Mouse (Mus musculus) heart, embryonic 16.5 days (tissue): ENCODE measurements at regions not wholly inside any gene's neighbourhood (a gene's known extent, or its start where the extent isn't known, plus 50 kb on each side); places are given as distances from the start of the nearest gene placed in this dataset.

Source experiments
- ATAC-seq: fragments of 200-750 bp; cut with Nextera tagmentation; replicated peaks from 2 replicates; pipeline ENCODE4 v1.8.0; 2017; ENCODE audit warnings: moderate number of reproducible peaks; ENCODE audit not compliant: insufficient read depth, low FRiP score; ENCODE audit errors: extremely low read depth
- H3K27ac ChIP-seq: fragments of 300-500 bp; sonication (generic); 2 replicates; pipeline ENCODE4 v1.5.1; 2014; ENCODE audit warnings: mild to moderate bottlenecking, low read length, control low read depth, moderate library complexity
- H3K27me3 ChIP-seq: fragments of 300-500 bp; sonication (generic); 2 replicates; pipeline ENCODE4 v1.6.1; 2014; ENCODE audit warnings: low read length, mixed read lengths; ENCODE audit not compliant: control insufficient read depth, insufficient read depth
- H3K36me3 ChIP-seq: fragments of 300-500 bp; sonication (generic); 2 replicates; pipeline ENCODE4 v1.6.1; 2014; ENCODE audit not compliant: control insufficient read depth, insufficient read depth
- H3K4me1 ChIP-seq: fragments of 300-500 bp; sonication (generic); 2 replicates; pipeline ENCODE4 v1.6.1; 2014; ENCODE audit warnings: low read length, mixed read lengths; ENCODE audit not compliant: control insufficient read depth, insufficient read depth
- H3K4me2 ChIP-seq: fragments of 300-500 bp; sonication (generic); 2 replicates; pipeline ENCODE4 v1.6.1; 2014; ENCODE audit warnings: low read depth, mild to moderate bottlenecking, control low read depth, low read length
- H3K4me3 ChIP-seq: fragments of 300-500 bp; sonication (generic); 2 replicates; pipeline ENCODE4 v1.5.1; 2014; ENCODE audit warnings: mild to moderate bottlenecking, control low read depth, low read length
- H3K9ac ChIP-seq: fragments of 300-500 bp; sonication (generic); 2 replicates; pipeline ENCODE4 v1.6.1; 2014; ENCODE audit warnings: low read length, control low read depth
- H3K9me3 ChIP-seq: fragments of 300-500 bp; sonication (generic); replicated peaks from 2 replicates; pipeline ENCODE4 v1.6.1; 2016; ENCODE audit warnings: low read length; ENCODE audit not compliant: control insufficient read depth
- WGBS: fragments of 180-500 bp; shearing (Covaris S2); extraction: QIAGEN DNeasy Blood & Tissue Kit; methylation state at CpG from one replicate; pipeline ENCODE4 v1.1.7; 2014; 5-methylcytosine and 5-hydroxymethylcytosine counted together

GRCm38 (mm10) chr12:54352963-54353606, 149.4 kb upstream of the Egln3 start:
- no peaks in the 10 kb centered on the region; the same call in 1 of the 2 replicates for H3K9me3 ChIP-seq
- H3K27ac ChIP-seq: no peak overlapping the region
- H3K27me3 ChIP-seq: no peaks in the 10 kb centered on the region
- H3K9ac ChIP-seq: no peak overlapping the region
- no peak overlapping the region for H3K4me2 ChIP-seq
- no peak for ATAC-seq
- H3K4me1 ChIP-seq: peaks cover 15% of the 10 kb centered on the region
- no peaks in the 10 kb centered on the region for H3K36me3 ChIP-seq
- H3K4me3 ChIP-seq: no peak overlapping the region
- 79% methylated on average over 10 of the region's 10 CpGs for WGBS

- Histone ChIP-seq H3K4me2 (no peak overlapping the region), H3K36me3 (no peaks in the 10 kb centered on the region), H3K9ac (no peak overlapping the region), H3K27me3 (no peaks in the 10 kb centered on the region), H3K4me1 (peaks cover 15% of the 10 kb centered on the region), H3K27ac (no peak overlapping the region), H3K4me3 (no peak overlapping the region), H3K9me3 (no peaks in the 10 kb centered on the region)
- 40% methylated on average over 1 of the region's 1 CpGs for WGBS
- ATAC-seq: no peak
These were observed 146.6 kb upstream of the Egln3 start for GRCm38 (mm10) chr12:54350293-54350692.

- Histone ChIP-seq H3K9ac (no peak overlapping the region), H3K4me2 (no peak overlapping the region), H3K36me3 (no peaks in the 10 kb centered on the region), H3K27me3 (no peaks in the 10 kb centered on the region), H3K4me3 (no peak overlapping the region), H3K4me1 (peaks cover 15% of the 10 kb centered on the region), H3K9me3 (no peaks in the 10 kb centered on the region), H3K27ac (no peak overlapping the region)
- ATAC-seq: no peak
- WGBS: 68% methylated on average over 2 of the region's 2 CpGs
These were observed 145.7 kb upstream of the Egln3 start for GRCm38 (mm10) chr12:54349403-54349802.

GRCm38 (mm10) chr12:54343493-54343892, 139.8 kb upstream of the Egln3 start:
- ATAC-seq: no peak
- Histone ChIP-seq H3K4me1 (no peaks in the 10 kb centered on the region), H3K27me3 (no peaks in the 10 kb centered on the region), H3K9me3 (no peaks in the 10 kb centered on the region), H3K27ac (no peak overlapping the region), H3K4me3 (no peak overlapping the region), H3K9ac (no peak overlapping the region), H3K4me2 (no peak overlapping the region), H3K36me3 (no peaks in the 10 kb centered on the region)
- 74% methylated on average over 5 of the region's 5 CpGs for WGBS

GRCm38 (mm10) chr12:54335509-54335908, 131.8 kb upstream of the Egln3 start:
- no peak overlapping the region for H3K27ac ChIP-seq
- no peaks in the 10 kb centered on the region for H3K27me3 ChIP-seq
- no peak overlapping the region for H3K4me2 ChIP-seq
- no peak for ATAC-seq
- no peak overlapping the region for H3K9ac ChIP-seq
- no peaks in the 10 kb centered on the region for H3K9me3 ChIP-seq
- WGBS: 40% methylated on average over 2 of the region's 2 CpGs
- peaks cover 6% of the 10 kb centered on the region for H3K4me1 ChIP-seq
- H3K36me3 ChIP-seq: no peaks in the 10 kb centered on the region
- H3K4me3 ChIP-seq: no peak overlapping the region

- no peak overlapping the region for H3K4me3 ChIP-seq
- no peak overlapping the region for H3K27ac ChIP-seq
- H3K9me3 ChIP-seq: no peaks in the 10 kb centered on the region
- H3K36me3 ChIP-seq: no peaks in the 10 kb centered on the region
- no peaks in the 10 kb centered on the region for H3K27me3 ChIP-seq
- ATAC-seq: no peak
- H3K4me2 ChIP-seq: peak overlapping the region; percentile 4; the same call in 1 of the 2 replicates
- no peak overlapping the region for H3K9ac ChIP-seq
- peaks cover 6% of the 10 kb centered on the region for H3K4me1 ChIP-seq
- 41% methylated on average over 9 of the region's 9 CpGs for WGBS
These were observed 131.0 kb upstream of the Egln3 start for GRCm38 (mm10) chr12:54334491-54335132.

GRCm38 (mm10) chr12:54333632-54334321, 130.1 kb upstream of the Egln3 start:
- 90% methylated on average over 14 of the region's 14 CpGs for WGBS
- Histone ChIP-seq H3K9me3 (no peaks in the 10 kb centered on the region), H3K36me3 (no peaks in the 10 kb centered on the region), H3K4me1 (peaks cover 6% of the 10 kb centered on the region), H3K27me3 (no peaks in the 10 kb centered on the region), H3K4me2 (no peak overlapping the region), H3K4me3 (no peak overlapping the region), H3K27ac (no peak overlapping the region), H3K9ac (no peak overlapping the region)
- ATAC-seq: no peak

- H3K4me3 ChIP-seq: no peak overlapping the region
- H3K4me2 ChIP-seq: no peak overlapping the region
- H3K9ac ChIP-seq: no peak overlapping the region
- H3K27ac ChIP-seq: no peak overlapping the region
- 60% methylated on average over 1 of the region's 1 CpGs for whole genome bisulfite sequencing
- H3K4me1 ChIP-seq: no peaks in the 10 kb centered on the region
- no peaks in the 10 kb centered on the region for H3K27me3 ChIP-seq
- H3K36me3 ChIP-seq: no peaks in the 10 kb centered on the region
- H3K9me3 ChIP-seq: no peaks in the 10 kb centered on the region
- no peak for ATAC-seq
These were observed 123.8 kb upstream of the Egln3 start for GRCm38 (mm10) chr12:54327483-54327882.

GRCm38 (mm10) chr12:54326571-54326970, 122.9 kb upstream of the Egln3 start:
- Histone ChIP-seq H3K4me2 (no peak overlapping the region), H3K4me1 (no peaks in the 10 kb centered on the region), H3K4me3 (no peak overlapping the region), H3K27ac (no peak overlapping the region), H3K27me3 (no peaks in the 10 kb centered on the region), H3K9me3 (no peaks in the 10 kb centered on the region), H3K9ac (no peak overlapping the region), H3K36me3 (no peaks in the 10 kb centered on the region)
- 89% methylated on average over 7 of the region's 7 CpGs for WGBS
- no peak for ATAC-seq
